Mouse (Mus musculus) WW6 (cell line): ENCODE results near the gene Eefsec.

Source experiments
- DNase-seq: peaks from one replicate; pipeline ENCODE4 v3.0.0-alpha.2; 2013; ENCODE audit warnings: low read depth, low spot score

Gene Eefsec

GRCm38 (mm10) chr6:88266055-88266454 is 180.3 kb downstream of the Eefsec start:
- DNase-seq: no peak

DNA sequence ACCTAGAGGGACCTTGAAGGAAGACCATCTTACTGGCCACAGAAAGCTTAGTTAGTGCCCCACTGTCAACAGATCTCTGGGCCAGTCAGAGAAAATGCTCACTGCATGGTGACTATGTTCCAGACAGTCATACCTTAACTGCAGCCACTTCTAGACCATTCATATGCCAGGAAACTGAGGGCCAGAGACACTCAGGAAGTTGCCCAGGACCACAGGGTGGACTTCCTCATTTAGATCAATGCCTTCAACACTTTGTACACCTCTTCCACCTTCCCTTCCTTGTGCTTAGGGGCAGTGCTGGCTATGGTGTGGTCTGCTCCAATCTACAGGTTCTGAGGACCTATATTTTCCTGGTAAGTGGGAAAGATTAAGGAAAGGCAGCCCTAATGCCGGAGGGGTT is 181.0 kb downstream of the Eefsec start:
- DNase-seq: no peak

- DNase-seq: no peak
Measured at GRCm38 (mm10) chr6:88262160-88262559, 184.2 kb downstream of the Eefsec start.

DNA sequence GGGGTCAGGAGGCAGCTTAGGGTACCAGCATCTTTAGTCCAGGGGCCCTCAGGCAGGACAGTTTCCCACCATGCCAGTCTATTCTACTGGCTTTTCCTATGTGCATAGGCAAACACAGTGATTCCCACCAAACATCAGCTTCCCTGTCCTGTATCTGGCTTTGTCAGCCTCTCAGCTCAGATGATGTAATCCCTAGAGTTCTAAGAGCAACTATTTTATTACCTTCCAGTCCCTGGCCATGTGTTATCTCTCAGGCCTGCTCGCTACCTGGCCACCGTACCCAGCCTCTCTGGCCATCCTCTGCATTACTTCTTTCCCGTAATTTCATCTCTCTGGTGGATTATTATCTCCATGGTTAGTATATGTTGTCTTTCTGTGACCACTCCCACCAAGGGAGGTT is 185.7 kb downstream of the Eefsec start:
- DNase-seq: no peak

DNA sequence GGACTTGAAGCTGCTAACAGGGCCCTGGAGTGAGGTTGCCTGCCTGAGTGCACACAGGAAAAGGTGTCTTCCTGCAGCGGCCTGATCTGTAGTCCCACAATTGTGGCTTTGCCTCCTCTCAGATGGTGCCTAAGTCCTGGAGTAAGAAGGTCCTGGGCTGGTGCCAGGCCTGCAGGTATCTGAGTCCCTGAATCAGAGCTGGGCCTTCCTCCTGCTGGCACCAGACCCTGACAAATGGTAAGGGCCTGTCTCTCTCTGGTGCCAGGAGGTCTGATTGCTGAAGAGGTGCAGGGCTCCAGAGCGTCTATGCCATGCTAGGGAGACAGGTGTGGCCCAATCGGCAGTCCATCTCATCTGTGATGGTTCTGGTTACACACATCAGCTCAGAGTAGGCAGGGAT is 186.7 kb downstream of the Eefsec start:
- DNase-seq: no peak

DNA sequence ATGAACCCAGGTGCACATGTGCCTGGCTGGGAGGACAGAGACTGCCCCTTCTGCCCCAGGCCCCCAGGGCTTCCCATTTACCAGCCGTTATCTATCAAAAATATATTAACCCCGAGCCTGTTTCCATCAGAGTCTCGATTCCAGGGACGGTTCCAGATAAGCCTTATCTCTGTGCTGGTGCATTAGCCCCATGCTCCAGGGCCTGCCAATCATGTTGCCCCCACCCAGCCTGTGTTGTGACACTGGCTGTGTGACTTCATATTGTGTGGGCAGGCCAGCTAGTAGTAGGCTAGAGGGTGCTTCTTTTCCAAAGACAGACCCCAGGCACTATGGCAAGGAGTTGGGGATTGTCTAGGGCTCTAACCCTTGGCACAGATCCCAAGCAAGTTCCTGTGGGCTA is 190.9 kb downstream of the Eefsec start:
- DNase-seq: no peak

- no peak for DNase-seq
Measured at GRCm38 (mm10) chr6:88254082-88254481, 192.3 kb downstream of the Eefsec start.

GRCm38 (mm10) chr6:88251798-88252478 is 194.4 kb downstream of the Eefsec start:
- no peak for DNase-seq

DNA sequence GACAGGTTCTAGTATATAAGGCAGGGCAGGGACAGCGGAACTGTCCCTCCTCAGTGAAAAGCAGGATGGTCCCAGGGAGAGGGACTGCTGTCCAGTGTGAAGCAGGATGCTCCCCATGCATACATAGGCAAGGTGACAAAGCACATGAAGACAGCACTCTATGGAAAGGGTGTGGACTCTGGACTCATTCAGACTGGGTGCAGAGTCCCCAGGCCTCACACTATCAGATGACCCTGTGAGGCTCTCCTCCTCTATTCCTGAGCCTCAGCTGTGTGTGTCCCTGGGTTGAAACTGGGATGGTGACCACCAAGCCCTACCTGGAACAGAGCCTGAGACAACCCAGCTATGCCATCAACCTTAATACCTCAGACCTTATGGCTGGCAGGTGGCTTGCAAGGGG is 194.9 kb downstream of the Eefsec start:
- DNase-seq: no peak

DNA sequence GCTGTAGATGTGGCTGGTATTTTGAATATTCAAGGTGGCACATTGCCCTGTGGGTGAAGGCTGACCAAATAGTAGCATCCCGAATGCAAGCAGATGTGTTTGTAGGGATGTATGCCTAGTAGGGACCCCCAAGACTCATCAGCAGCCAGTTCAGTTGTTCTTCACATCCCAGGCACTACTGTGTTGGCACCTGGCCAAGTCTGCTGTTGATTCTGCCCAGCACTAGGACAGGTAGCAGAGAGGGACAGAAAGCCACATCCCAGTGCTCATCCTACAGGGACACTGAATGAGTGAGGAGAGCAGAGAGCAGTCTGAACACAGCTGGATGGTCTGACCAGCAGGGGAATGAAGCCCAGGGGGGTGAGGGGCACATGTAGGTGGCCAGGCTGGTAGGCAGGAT is 197.1 kb downstream of the Eefsec start:
- no peak for DNase-seq

- peak; percentile 26 for DNase-seq
Measured at GRCm38 (mm10) chr6:88242604-88243003, 203.7 kb downstream of the Eefsec start.

GRCm38 (mm10) chr6:88236513-88236912 is 209.8 kb downstream of the Eefsec start:
- no peak for DNase-seq

GRCm38 (mm10) chr6:88235983-88236382 is 210.4 kb downstream of the Eefsec start:
- no peak for DNase-seq

GRCm38 (mm10) chr6:88235461-88235860 is 210.9 kb downstream of the Eefsec start:
- DNase-seq: no peak

DNA sequence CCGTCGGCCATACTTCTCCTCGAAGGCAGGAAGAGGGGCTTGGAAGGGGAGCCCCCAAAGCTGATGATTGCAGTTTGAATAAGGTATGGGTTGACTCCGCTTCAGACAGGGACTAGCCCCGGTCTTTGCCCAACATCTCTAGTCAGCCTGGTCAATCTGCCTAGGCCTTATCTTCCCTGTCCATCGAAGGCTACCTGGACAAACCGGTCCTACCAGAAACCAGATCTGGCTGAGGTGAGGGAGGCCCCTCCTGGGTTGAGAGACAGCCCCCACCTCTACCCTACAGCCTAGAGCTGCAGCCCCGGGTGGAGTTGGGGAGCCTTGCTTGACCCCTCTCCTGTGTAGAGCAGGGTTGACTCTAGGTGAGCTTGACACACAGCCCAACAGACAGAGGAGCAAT is 212.3 kb downstream of the Eefsec start:
- DNase-seq: no peak

DNA sequence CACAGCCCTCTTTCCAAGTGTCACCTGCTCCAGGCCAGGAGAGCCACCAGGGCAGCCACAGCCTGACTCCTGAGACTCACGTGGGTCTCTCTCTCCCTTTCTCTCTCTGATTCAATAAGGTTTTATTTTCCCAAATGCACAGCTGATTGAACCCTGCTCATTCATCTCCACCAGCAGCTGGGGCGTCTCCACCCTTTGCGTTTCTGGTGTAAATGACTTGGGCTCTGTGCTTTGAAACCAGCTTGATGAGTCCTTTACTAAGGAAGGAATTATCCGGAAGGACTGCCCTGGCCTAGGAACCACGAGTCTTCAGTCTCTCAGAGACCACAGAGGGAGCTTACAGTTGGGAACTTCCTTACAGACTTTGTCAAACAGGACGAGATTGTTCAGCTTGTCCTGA is 214.1 kb downstream of the Eefsec start:
- no peak for DNase-seq

DNA sequence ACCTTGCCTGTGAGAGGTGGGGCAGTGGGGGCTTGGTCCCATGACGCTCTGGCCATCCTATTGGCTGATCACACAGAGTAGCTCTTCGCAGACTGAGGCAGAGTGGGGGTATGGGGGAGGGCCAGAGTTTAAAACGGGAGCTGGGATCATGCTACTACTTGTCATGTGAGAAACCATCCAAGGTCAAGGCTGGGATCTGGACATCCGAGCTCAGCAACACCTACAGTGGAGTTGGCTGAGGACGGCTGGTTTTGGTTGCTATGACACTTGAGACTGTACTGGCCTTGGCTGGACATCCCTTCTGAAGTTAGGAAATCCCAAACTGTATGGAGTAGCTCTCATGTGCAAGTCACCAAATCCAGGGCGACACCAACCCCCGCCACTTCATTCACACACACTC is 214.5 kb downstream of the Eefsec start:
- DNase-seq: no peak

DNA sequence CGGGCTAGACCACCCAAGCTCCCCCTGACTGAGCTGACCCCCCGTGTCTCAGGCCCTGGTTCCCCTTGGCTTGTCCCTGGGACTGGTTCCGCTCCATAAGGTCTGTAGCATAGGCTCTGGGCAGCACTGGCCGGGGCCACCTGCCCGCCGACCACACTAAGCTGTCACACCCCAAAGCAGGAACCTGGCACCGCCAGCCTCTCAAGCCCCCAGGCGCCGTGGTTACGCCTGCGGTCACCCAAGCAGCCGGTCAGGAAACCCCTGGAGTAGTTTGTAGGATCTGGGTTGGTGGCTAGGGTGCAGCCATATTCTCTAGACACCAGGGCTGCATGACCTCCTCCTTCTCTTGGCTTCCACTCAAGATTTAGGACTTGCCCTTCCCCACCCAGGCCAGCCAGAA is 217.1 kb downstream of the Eefsec start:
- no peak for DNase-seq

- no peak for DNase-seq
Measured at GRCm38 (mm10) chr6:88227537-88227936, 218.8 kb downstream of the Eefsec start.

GRCm38 (mm10) chr6:88226570-88226994 is 219.8 kb downstream of the Eefsec start:
- DNase-seq: no peak

DNA sequence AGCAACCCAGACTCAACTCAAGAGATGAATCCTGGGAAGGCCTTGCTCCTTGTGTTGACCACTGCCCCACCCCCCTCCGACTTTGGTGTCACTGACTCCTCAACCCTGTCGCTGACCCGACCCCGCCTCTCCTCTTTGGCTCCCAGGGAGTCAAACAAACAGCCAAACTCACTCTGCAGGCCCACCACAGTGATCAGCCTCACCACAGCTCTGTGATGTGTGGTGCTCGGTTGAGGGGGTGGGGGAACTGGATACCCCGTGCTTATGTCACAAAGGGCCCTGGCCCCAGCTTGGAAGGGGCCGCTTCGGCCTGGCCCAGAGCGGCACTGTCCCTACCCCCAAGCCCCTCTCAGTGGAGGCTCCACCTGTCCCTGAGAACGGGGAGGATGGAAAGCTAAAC is 224.4 kb downstream of the Eefsec start, which contains the start of gene Dnajb8:
Gene Dnajb8, plus strand, starts transcription at position 301 of the 400 bp plus-strand sequence.
- no peak for DNase-seq

DNA sequence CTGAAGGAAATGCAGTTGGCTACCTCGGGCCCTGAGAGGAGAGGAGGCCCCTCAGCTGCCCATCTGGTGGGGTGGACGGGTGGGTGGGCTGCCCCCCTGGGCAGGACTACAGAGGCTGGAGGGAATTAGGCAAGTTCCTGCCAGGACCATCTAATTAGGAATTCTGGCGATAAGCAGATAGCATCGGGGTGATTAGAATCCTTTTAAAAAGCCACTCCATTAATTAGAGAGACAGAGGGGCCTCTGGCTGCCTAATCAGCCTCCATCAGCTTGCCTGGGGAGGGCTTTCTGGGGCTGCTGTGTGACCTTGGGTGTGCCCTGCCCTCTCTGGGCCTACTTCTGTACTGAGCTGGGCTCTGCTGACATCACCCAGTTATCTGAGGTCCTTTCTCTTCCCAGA is 227.2 kb downstream of the Eefsec start:
- DNase-seq: no peak

DNA sequence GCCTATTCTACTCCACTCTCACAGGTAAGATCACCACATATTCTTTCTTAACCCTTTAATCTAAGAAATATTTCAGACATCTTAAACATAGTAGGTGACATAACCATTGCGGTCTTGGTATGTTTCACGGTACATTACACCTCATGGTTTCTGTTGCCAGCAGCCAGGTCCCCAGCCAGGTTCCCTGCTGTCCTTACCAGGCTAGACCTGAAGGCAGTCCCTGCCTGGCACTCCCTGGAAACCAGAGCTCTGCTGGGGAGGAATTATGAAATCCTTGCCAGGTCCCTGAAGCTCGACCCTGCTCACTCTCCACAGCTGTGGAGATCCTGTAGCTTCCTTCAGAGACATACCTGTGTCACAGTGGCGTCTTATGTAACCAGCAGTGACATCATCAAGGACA is 230.1 kb downstream of the Eefsec start:
- no peak for DNase-seq

GRCm38 (mm10) chr6:88215797-88216196 is 230.5 kb downstream of the Eefsec start:
- no peak for DNase-seq
